Mouse (Mus musculus) spleen, adult 2 months (tissue): Measurements from ENCODE around the gene Pbx1. TPM values are rescaled to one million over a fixed set of nuclear protein-coding genes. Genes with fewer than 3 reads are reported as not detected.

Source experiments
- DNase-seq, 2 experiments: peaks; one replicate each; pipeline versions ENCODE4 v3.0.0 to v3.0.0-alpha.2; 2012 to 2021; ENCODE audit warnings: low spot score in 2 of 2, low read depth in 1 of 2
- H3K27ac ChIP-seq: fragments of 200-500 bp; 2 replicates; pipeline ENCODE4 v1.5.1; 2012; ENCODE audit warnings: low read length, inconsistent platforms; ENCODE audit not compliant: insufficient read depth
- H3K27me3 ChIP-seq: fragments of 200-500 bp; 2 replicates; pipeline ENCODE4 v1.6.1; 2012; ENCODE audit warnings: mild to moderate bottlenecking, moderate library complexity, low read length, inconsistent platforms; ENCODE audit not compliant: control insufficient read depth, insufficient read depth
- H3K36me3 ChIP-seq: fragments of 200-500 bp; 2 replicates; pipeline ENCODE4 v1.6.1; 2012; ENCODE audit warnings: mild to moderate bottlenecking, low read length, inconsistent platforms; ENCODE audit not compliant: control insufficient read depth, insufficient read depth
- H3K4me1 ChIP-seq: fragments of 200-500 bp; 2 replicates; pipeline ENCODE4 v1.6.1; 2011; ENCODE audit warnings: inconsistent platforms; ENCODE audit not compliant: control insufficient read depth, insufficient read depth, insufficient read length
- H3K4me3 ChIP-seq: fragments of 200-500 bp; 2 replicates; pipeline ENCODE4 v1.5.1; 2011; ENCODE audit warnings: mild to moderate bottlenecking, inconsistent platforms; ENCODE audit not compliant: insufficient read depth, insufficient read length; ENCODE audit errors: extremely low read depth
- CTCF ChIP-seq: fragments of 200-500 bp; IDR thresholded peaks from 2 replicates; pipeline ENCODE4 v1.5.1; 2011; ENCODE audit warnings: mild to moderate bottlenecking, inconsistent platforms; ENCODE audit not compliant: insufficient read depth, insufficient read length, insufficient replicate concordance; ENCODE audit errors: extremely low read depth
- POLR2A ChIP-seq: fragments of 200-500 bp; IDR thresholded peaks from 2 replicates; pipeline ENCODE4 v1.6.1; 2011; ENCODE audit warnings: low read depth, low read length, inconsistent platforms
- WGBS: fragments of 180-500 bp; shearing (Covaris S2); methylation state at CpG from one replicate; pipeline ENCODE4 v1.1.7; 2018; 5-methylcytosine and 5-hydroxymethylcytosine counted together
- polyA plus RNA-seq: library from polyadenylated mRNA; depleted of rRNA; stranded (reverse); fragments of >200 nt; gene quantifications from 2 replicates; pipeline ENCODE4 v1.2.3, GENCODE M21; 2012

Pbx1 gene
- polyA plus RNA-seq, 1 experiment, result 9.2 TPM

DNA sequence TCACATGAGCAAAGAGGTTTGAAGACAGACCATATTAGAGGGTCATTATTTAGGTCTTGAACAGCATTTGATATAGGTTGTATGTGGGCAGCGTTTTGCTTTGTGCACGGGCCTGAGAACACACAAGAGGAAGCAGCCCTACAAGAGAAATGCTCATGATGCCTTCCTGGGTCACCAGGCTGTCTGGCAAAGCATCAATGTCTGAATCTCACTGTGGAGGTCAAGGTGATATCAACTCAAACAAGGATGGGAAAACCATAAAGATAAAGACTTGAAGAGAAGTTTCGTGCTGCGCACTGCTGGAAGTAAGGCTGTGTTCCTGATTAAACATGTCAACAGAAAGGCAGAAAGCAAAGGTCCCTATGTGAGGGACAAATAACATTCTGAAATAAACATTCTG, 157.8 kb downstream of the Pbx1 start:
- WGBS, result 89% methylated on average over 4 of the region's 4 CpGs

DNA sequence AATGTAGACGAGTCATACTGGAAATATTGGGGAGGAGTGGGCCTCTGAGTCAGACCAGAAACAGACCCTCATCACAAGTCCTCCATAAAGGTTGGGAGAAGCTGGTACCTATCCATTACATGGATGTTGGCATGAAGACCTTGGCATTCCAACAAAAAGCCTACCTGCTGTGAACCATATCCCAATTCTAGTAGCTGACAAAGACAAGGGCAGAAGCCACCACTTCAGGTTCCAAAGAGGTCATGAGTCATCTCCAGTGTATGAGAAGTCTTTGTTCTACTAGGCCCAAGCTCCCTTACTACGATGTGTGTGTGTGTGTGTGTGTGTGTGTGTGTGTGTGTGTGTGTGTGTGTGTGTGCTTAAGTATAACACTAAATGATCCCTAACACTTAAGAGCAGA, 160.0 kb downstream of the Pbx1 start:
- TF ChIP-seq CTCF (no peak), POLR2A (no peak)
- Histone ChIP-seq H3K27me3 (no peaks in the 10 kb centered on the region), H3K27ac (no peak overlapping the region), H3K4me1 (no peaks in the 10 kb centered on the region), H3K4me3 (no peak overlapping the region), H3K36me3 (no peaks in the 10 kb centered on the region)
- 86% methylated on average over 2 of the region's 2 CpGs for WGBS
- no peak for DNase-seq

More for the DNA sequence above, 157.8 kb downstream of the Pbx1 start:
- TF ChIP-seq CTCF (no peak), POLR2A (no peak)
- H3K27ac ChIP-seq, result no peak overlapping the region
- H3K36me3 ChIP-seq, result no peaks in the 10 kb centered on the region
- DNase-seq, result no peak
- no peaks in the 10 kb centered on the region for H3K27me3 ChIP-seq
- H3K4me3 ChIP-seq, result no peak overlapping the region
- H3K4me1 ChIP-seq, result no peaks in the 10 kb centered on the region

DNA sequence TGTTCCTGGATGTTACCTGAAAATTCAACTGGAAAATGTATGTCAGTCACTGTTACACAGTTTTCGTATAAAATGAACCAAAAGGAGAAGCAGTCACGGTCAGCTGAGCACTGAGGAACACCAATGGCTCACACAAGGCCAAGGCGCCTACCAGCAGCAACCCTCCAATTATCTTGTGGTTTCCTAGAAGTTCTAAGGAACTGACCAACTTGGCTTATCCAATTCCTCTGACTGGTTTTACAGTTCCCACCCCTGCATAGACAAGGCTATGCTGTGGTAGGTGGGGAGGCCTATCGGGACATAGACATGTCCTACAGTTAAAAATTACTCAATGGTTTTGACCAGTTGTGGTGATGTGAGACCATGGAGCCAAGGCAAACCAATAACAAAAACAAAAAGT, 160.9 kb downstream of the Pbx1 start:
- WGBS, result 80% methylated on average over 4 of the region's 4 CpGs
- TF ChIP-seq POLR2A (no peak), CTCF (no peak)
- H3K36me3 ChIP-seq, result no peaks in the 10 kb centered on the region
- no peak for DNase-seq
- no peaks in the 10 kb centered on the region for H3K4me1 ChIP-seq
- H3K4me3 ChIP-seq, result no peak overlapping the region
- H3K27ac ChIP-seq, result no peak overlapping the region
- no peaks in the 10 kb centered on the region for H3K27me3 ChIP-seq

DNA sequence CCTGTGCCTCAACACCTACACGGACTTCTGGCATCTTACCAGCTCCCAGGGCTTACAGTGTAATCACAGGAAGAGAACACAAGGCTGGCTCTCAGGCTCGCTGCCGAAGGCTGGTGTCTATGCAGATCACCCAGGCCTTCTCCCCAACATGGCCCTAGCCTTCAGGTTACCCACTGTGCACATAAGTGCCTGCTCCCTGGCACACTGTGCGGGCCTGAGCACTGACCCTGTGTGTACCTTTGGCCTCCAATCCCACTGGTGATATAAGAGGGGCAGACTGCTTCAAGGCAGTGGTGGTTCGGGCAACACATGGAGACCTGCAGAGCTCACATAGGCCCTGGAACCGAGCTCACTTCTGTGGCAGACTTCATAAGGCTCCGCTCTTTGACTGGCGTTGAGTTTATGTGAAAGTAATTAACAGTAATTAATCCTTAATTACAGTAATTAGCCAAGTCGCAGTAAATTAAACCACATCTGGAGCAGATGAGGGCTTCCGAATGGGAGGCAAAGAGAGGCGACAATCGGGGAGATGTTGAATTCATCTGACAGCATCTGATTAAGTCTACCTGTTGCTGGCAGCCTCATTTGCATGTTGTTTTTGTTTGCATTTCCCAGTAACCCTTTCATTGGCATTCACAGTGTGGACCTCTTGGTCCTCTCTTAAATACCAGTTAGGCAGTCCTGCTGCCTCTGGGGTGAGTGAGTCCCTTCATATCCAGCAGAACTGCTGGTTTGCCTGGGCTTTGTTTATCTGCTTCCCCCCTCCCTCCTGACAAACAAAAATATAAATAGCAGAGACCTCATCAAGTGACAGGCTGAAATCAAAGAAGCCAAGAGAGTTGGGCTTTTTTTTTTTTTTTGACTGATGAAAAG, 163.1 kb downstream of the Pbx1 start:
- H3K4me1 ChIP-seq, result no peaks in the 10 kb centered on the region
- DNase-seq, result no peak
- no peaks in the 10 kb centered on the region for H3K36me3 ChIP-seq
- TF ChIP-seq POLR2A, result no peak
- 90% methylated on average over 12 of the region's 12 CpGs for WGBS
- no peak overlapping the region for H3K4me3 ChIP-seq
- no peak overlapping the region for H3K27ac ChIP-seq
- no peaks in the 10 kb centered on the region for H3K27me3 ChIP-seq

DNA sequence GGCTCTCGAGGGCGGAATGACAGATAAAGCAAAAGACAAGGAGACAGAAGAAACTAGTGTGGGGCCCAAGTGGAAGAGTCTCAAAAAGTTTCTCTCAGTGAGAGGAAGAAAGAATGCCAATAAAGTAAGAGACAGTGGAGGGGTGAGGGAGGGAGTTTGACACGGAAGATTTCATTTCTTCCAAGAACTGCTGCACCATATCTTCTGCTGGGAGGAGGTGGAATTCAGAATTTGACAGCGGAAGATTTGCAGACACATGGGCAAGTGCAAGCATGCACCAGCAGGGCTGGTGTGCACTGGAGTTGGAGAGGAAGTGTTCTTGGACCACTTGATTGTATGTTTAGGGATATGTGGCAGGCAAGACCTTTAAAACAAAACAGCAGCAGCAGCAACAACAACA, 163.8 kb downstream of the Pbx1 start:
- DNase-seq, result no peak
- 89% methylated on average over 4 of the region's 4 CpGs for WGBS
- Histone ChIP-seq H3K27ac (no peak overlapping the region), H3K4me3 (no peak overlapping the region), H3K4me1 (no peaks in the 10 kb centered on the region), H3K27me3 (no peaks in the 10 kb centered on the region), H3K36me3 (no peaks in the 10 kb centered on the region)
- TF ChIP-seq POLR2A (no peak), CTCF (no peak)

DNA sequence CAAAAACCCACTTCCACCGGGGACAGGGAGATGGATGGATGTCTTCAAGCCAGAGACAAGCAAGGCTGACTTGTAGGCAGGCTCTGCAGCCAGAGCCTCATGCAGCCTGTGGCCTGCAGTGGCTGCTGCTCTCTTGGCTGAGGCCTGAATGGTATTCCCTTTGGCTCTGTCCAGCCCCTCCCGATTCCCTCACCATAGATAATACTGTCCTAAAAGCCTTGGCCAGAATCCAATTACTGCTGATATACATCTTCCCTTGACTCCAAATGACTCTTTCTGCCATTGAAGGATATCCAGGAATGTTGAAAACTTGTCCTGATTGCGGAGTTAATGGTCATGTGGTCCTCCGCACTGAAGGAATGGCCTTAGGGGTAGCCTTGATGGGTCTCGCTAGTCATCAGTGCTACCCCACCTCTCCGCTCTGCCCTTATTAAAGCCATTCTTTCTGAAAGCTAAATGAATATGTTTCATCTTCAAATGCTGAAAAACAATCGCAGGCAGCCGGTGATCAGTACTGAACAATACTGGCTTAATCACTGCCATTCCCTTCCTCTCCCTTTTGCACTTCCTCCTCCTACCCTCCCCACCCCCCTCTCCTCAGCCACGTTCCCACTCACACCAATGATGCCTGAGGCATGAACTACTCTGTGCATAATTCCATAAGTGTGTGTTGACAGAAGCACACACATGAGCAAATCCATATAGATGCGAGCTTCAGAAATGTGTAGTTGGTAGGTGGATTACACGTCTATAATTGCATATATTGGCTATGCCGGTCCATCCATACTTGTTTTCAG, 166.3 kb downstream of the Pbx1 start:
- H3K4me3 ChIP-seq, result no peak overlapping the region
- H3K4me1 ChIP-seq, result no peaks in the 10 kb centered on the region
- WGBS, result 86% methylated on average over 12 of the region's 12 CpGs
- no peak overlapping the region for H3K27ac ChIP-seq
- H3K36me3 ChIP-seq, result no peaks in the 10 kb centered on the region
- no peak for DNase-seq
- TF ChIP-seq CTCF (no peak), POLR2A (no peak)
- no peaks in the 10 kb centered on the region for H3K27me3 ChIP-seq

DNA sequence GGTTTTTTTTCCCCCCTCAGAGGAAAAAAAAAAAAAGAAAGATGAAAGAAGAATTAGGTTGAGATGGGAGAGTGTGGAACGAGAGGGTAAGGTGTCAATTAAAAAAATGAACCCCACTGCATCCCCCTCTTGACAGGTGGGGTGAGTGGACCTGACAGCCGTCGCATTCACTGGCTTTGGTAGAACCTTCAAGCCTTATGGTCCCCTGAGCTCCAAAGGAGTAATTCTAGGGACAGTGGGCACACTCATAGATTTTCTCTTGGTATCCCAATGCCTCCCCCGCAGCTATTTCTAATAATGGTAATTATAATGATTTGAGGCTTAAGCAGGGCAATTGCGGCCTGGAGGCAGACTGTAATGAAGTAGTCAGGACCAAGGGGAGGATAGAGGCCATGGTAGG, 167.0 kb downstream of the Pbx1 start:
- TF ChIP-seq POLR2A (no peak), CTCF (no peak)
- H3K27ac ChIP-seq, result no peak overlapping the region
- H3K4me1 ChIP-seq, result no peaks in the 10 kb centered on the region
- H3K4me3 ChIP-seq, result no peak overlapping the region
- H3K36me3 ChIP-seq, result no peaks in the 10 kb centered on the region
- WGBS, result 92% methylated on average over 5 of the region's 5 CpGs
- DNase-seq, result no peak
- H3K27me3 ChIP-seq, result no peaks in the 10 kb centered on the region
